Mouse (Mus musculus) mesoderm, embryonic 11.5 days (tissue): ENCODE measurements at regions not wholly inside any gene's neighbourhood (a gene's known extent, or its start where the extent isn't known, plus 50 kb on each side); places are given as distances from the start of the nearest gene placed in this dataset.

Source experiments
- DNase-seq: peaks from one replicate; pipeline ENCODE4 v3.0.0-alpha.2; 2012; ENCODE audit warnings: low read depth, low spot score

DNA sequence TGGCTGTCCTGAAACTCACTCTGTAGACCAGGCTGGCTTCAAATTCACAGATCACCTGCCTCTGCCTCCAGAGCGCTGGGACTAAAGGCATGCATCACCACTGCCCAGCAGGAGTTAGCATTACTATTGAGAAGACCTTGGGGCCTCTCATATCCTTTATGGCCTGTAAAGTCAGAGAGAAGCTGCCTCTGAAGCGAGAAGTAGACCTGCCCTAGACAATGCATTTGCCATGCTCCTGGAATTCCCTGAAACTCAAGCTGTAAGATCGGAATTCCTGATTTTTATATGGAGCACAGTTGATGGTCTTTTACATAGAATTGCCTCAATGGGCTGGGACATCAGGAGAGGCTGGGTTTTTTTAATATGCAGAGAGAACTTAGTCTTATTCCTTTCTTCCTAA lies 174.0 kb upstream of the Tenm3 start:
- DNase-seq = no peak

DNA sequence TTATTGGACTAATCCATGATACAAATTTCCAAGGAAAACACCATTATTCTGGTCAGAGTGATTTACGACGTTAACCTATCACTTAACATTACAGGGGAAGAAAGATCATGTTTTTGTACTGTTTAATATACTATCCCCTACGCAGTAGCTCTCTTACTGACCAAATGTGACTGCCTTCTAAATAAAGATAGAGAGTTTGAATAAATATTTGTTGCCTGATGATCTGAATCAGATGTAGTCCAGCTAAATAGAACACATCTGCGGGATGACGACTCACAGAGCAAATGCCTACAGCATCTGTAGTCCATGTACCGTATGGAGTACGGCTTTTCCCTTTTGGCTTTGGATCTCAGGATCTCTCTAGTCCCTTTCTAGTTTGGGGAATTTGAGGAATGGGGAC lies 171.9 kb upstream of the Tenm3 start:
- DNase-seq = no peak

DNA sequence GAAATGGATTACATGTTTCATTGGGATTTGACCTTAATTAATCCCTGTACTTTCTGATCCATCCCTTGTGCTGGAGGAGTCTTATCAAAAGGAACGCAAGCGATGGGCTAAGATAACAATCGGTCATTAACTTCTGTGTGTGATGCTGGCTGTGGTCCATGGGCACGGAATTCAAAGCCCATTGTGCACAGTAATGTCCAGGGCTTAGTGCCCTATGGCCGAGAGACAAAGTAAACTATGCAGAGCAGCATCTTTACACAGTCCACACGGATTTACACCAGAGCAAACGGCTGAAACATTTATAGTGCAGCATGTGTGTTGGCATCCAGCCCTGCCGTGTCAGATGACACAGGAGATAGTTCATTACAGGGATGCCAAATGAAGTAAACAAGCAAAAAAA lies 171.4 kb upstream of the Tenm3 start:
- no peak for DNase-seq

DNA sequence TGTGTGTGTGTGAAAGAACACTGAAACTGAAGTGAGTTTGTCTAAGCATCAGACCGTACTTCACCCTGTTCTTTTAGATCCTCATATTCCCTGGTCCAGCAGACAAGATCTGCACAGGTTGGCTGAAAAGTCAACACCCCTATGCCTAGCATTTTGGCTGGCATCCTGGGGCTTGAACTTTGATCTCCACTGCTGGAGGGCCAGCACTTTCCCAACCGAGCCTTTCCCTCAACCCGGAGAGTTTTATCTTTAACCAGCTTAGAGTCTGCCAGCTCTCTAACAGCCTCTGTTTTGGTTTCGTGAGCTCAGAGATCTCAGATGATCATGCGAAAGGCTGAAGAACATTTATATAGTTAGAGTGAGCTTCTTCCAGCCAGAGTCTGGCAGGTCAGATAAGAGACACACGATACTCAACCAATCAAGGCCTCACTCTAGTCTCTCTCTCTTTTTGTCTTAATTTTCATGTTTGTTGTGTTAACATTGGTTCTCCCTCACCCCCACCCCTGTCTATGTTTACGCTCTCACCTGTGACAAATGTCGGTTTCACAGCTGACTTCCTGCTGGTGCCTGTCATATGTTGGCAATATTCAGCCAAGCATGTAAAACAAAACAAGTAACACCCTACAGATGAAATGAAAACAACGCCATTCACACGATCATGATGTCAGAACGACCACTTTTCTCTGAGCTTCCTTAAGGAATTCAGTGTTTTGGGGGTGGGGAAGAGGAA lies 162.7 kb upstream of the Tenm3 start:
- DNase-seq = no peak

DNA sequence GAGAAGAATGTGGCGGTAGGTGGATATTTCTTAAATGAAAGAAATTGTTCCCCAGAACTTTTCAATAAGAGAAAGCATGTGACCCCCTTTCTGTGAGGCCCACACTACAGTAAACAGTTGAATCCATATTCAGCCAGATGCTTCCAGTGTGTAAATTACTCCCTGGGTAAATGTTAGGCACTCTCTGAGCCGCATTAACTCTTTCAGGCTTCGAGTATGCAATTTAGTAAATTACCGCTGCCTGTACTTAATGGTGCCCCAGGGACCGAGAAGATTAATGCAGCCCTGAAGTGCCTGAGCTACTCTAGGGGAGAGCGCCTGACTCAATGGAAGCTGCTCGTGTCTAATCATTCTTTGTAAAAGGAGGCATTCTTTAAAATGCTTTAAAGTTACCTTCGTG lies 137.9 kb upstream of the Tenm3 start:
- peak; percentile 76 for DNase-seq

DNA sequence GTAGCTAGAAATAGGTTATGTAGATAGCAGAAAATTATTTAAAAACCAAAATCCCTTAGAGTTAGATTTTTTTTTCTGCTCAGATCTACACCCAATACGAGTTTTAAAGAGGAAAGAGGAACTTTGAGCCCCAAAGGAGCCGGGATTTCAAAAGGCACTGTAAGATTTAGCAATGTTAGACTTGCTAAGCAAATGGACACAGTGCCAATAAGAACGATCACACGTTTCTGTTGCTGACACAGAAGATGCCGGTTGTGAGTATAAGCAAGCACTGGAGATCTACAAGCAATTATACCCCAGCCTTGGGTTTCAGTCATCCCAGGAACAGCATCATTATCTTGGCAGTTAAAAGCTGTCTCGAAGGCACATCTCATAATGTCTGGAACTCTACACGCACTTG lies 137.0 kb upstream of the Tenm3 start:
- DNase-seq = no peak

DNA sequence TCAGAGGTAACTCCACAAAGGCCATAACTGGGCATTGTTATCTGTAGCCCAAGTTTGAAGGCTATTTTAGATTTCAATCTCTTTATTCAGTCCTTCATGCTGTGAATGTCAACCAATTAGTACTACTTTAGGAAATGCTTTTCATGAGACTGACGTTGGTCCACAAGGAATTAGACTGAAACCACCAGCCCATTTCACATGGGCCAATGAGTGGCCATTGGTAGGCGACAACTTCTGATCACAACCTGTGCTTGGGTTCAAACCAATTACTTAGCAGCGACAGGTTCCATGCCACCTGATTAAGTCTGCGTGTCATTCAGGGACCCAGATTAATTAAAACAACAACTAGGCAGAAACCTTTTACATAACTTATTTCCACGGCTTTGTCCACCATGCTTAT lies 126.9 kb upstream of the Tenm3 start:
- DNase-seq = no peak

DNA sequence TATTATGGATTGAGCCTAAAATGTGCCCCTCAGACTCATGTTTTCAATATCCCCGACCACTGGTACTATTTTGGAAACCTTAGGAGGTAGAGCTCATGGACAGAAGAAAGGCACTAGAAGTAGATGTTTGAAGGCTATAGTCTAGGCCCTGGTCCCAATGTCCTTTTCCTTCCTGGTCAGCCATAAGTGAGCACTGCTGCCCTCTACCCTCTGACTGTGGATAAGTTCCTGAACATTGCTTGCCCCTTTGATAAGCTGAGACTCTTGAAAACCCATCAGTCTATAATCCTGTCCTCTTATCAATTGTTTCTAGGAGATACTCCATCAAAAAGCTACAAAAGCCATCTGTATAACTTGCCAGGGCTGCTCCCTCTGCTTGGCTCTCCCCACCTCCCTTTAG lies 121.2 kb upstream of the Tenm3 start:
- no peak for DNase-seq

DNA sequence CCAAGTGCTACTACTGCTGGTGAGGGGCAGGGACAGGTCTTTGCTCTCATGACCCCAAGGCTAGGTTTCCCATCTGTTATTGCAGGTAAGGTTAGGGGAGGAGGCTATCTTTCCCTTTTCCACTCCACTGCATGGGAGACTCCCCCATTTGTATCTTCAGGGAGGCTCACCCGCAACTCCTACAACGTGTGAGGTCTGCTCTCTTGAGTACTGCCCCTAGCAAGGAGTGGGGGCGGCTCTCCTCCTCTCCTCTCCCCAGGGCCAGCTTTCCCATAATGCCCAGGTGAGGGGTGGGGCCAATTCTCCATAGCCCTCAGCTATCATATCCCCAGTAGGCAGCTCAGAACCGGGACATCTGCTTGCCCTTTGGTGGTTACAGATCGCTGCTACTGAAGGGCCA lies 113.9 kb upstream of the Tenm3 start:
- DNase-seq = no peak

DNA sequence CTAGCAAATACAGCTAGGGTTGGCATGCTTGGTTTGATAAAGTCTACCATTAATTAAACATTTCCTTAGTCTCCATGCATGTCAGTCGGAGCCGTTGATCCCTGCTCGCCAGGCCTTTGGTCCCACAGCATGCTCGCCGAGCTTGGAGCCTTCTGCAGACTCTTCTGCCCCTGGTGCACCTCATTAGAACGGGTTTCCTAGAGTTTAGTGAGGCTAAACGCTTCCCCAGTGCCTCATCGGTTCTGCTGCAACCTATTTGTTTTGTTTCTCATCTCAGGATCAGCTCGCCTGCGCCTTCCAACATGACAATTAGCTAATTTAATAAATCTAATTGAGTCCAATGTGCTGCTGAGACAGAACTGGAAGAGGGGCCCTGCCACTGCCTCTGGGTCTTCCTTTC lies 107.7 kb upstream of the Tenm3 start:
- DNase-seq = no peak

DNA sequence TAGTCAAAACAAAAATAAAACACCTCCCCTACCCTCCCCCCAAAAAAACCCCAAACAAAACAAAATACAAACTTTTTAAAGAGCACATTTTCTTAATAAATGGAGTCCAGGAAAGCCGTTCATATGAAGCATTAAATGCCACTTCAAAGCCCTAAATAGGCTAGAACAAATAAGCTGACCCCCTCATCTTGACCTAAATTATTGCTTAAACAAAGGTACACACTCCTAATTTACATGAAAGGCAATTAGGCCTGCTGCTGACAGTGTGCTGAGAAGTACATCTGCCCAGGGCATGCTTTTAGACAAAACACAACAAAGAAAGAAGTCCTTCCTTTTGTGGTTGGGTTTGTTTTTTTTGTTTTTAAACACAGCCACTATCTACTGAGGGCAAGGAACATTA lies 100.4 kb upstream of the Tenm3 start:
- DNase-seq = no peak

DNA sequence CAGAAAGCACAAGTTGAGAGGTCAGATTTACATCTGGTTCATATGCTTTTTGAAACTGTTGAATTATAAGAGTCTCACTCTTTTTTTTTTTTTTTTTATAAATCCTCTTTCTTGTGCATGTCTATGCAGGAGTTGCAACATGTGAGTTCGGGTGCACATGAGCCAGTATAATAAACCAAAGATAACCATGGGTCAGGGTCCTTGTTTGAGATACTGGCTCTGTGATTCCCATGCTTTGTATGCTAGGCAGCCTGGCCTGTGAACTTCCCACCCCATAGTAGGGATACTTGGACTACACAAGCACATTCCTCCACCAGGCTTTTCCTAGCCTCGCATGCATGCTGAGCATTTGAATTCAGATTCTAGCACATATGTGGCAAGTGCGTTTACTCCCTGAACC lies 93.4 kb upstream of the Tenm3 start:
- no peak for DNase-seq

DNA sequence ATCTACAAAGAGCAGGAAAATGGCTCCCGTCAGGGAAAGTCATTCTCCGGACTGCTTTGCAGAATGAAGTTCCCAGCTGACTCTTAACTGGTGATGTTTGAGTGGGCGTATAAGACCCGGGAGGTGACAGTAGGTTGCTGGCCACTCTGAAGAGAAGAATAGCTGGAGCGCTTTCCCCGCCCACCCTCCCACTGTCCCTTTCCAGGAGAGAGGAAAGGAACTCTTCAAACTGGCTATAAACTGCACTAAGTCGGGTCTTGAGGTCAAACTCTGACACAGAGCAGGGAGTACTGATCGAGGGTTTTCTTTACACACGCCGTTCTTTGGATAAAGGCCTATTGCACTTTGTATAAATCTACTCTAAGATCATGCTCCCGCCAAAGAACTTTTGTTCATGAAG lies 83.4 kb upstream of the Tenm3 start:
- DNase-seq = no peak

DNA sequence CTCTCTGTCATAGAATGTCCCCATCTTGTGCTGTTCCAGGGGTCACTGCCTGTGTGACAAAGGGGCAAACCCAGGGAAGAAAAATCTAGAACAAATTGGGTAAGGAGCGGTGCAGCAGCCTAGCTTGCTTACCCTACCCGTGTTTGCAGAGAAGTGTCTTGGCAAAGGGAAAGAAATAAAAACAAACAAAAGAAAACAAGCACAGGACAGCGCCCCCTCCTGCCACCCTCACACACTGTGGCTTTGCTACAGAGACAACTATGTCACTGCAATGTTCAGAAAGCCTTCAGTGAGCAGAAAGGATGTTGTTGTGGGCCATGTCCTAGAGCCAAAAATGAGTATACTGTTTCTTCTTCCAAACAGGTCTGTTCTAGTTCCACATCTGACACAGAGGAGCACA lies 71.5 kb upstream of the Tenm3 start:
- DNase-seq = no peak

DNA sequence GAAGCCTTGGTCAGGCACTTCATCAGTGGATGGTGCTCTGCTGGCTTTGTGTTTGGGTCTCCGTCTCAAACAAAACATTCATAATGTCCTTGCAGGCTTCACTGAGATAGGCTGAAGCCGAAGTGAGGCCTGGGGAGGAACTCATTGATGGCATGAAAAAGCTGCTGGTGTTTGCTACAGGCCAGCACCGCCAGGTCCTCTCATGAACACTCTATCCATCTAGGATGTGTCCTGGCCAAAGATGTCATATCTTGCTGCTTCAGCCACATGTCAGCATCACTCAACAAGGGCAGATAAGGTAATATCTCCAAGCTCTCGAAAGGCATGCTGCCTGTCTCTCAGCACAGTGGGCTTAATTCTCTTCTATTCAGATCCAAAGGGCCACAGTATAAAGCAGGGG lies 69.1 kb upstream of the Tenm3 start:
- DNase-seq = no peak

DNA sequence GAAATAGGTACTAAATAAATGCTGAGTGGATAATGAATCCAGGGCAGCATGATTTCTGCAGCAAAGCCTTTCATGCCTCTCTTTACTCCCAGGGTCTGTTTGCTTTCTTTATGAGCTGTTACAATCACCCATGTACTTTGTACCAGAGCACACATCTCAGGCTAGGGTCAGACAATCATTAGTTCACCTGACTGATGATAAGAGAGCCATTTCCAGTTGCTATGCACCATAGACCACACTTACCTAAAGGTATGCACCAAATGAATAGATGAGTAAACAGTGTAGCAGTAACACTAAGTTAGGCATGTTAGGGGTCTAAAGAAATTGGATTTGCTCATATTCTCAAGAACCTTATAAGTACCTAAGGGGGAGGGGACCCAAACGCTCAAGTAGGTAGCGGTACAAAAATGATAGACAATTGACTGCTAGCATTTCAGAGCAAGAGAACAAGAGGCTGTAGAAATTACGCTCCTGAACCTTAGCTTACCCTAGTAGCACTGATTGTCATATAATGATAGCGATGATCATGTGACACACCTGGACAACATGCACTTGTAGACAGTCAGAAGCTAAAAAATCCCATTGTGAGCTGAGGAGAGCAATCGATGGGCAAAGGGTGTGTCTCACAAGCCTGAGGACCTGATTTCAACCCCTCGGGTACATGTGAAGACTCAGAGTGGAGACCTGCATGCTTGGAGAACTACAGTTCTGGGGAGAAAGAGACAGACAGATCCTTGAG lies 58.1 kb upstream of the Tenm3 start:
- DNase-seq = no peak

DNA sequence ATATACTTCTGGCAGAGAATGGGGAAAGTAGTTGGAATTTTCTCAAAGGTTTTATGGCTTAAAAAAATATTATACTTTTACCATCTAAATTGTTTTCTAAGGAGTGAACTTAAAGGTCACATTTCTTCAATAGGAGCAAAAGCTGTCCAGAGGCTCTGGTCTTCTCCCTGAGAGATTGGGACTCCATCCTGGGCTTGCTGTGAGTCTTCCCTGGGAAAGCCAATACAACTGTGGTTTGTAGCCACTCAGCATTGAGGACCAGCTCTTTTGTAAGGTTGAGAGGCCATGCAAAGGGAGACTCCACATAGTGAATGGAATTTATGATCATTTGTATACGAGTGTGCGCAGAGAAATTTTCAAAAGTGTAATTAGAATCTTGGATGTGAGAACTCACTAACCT lies 52.9 kb upstream of the Tenm3 start:
- no peak for DNase-seq

DNA sequence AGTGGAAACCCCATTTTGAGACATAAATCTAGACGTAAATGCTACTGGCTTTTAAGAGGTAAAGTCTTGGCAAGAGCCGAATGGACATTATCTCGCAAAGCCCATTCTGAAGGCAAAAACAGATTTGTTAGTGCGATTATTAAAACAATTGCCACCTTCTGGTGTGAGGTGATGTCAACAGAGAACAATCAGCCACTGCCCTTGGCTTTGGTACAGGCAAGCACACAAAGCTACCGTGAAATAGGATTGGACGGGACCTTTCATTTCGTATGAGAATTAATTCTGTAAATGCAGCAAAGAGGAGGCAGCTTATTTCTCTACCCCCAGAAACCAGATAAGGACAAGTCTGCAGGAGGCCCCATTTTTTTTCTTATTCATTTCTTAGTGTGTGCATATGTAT lies 52.5 kb upstream of the Tenm3 start:
- no peak for DNase-seq

DNA sequence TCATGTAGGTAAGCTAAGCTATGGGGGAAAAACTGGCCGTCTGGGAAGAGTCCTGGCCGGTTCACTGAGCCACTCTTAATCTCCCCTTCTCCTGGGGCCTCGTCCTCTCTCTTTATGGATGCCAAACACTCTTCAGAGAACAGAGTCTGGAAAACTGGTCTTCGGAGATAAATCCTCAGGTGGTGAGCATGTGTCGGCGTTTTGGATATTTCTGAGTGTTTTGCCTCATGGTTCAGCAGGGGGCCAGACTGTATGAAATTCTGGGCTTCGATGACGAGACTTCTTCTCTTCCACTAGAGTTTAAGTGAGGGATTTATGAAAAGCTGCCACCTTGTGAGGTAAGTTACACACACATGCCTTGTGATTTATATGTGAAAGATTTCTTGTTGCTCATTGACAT lies 51.8 kb upstream of the Tenm3 start:
- DNase-seq = peak; percentile 55
